Mouse (Mus musculus) heart, postnatal 4 days (tissue): ENCODE data around the gene Cyp26b1. TPM values are rescaled to one million over a fixed set of nuclear protein-coding genes. Genes with fewer than 3 reads are reported as not detected.

Experiments
- DNase-seq: peaks from one replicate; pipeline ENCODE4 v3.0.0; 2021
- total RNA-seq, 2 experiments: library from RNA; stranded (reverse); gene quantifications; 2 replicates each; pipeline ENCODE4 v1.2.3; 2021

Cyp26b1 gene
- total RNA-seq, 2 experiments from 2014 or later = 2.1 to 2.3 TPM

- no peak for DNase-seq
Observed at GRCm38 (mm10) chr6:84562948-84563347, 30.8 kb downstream of the Cyp26b1 start.

GRCm38 (mm10) chr6:84561171-84561570 lies 32.5 kb downstream of the Cyp26b1 start:
- no peak for DNase-seq

DNA sequence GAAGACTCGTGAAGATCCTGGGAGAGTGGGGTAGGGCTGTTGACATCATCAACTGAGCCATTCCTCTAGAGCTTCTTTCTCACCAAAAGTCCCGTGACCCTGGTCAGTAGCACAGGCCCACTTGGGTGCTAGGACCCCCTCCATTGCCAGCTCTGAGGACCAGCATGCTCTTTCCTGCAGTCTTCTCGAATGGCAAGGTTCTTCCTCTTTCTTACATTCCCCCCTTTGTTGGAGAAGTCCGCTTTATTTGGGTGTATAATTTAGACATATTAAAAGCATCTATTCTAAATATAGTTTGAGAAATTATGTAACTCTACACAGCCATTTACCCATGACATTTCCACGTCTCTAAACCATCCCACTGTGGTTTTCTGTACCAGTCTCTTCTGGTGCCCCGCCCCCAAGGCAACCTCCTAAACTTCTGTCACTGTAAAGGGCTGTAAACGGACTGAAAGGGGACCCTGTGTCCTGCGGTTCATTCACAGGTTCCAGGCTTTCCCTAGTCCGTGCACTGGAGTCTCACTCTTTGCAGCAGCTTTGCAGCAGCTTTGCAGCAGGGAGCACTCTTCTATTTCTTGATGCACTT lies 43.8 kb downstream of the Cyp26b1 start:
- no peak for DNase-seq

- DNase-seq = no peak
Observed at GRCm38 (mm10) chr6:84545428-84545827, 48.3 kb downstream of the Cyp26b1 start.

DNA sequence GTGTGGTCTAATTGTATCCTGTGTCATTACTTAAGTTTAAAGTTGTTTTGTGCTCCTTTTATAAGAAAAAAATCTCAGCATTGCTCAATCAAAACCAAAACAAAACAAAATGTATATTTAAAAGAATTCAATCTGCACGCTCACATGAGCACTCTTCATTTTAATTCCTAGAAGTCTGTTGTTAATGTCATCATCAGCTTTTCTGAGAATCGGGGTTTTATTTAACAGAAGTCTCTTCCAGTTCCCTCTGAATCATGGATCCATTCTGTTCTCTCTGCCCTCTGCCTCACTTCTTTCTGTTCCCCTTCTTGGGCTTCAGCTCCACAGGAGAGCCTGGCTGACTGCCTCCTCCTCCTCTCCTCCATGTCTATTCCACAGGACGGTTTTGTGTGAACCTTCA lies 49.3 kb downstream of the Cyp26b1 start:
- DNase-seq = no peak

DNA sequence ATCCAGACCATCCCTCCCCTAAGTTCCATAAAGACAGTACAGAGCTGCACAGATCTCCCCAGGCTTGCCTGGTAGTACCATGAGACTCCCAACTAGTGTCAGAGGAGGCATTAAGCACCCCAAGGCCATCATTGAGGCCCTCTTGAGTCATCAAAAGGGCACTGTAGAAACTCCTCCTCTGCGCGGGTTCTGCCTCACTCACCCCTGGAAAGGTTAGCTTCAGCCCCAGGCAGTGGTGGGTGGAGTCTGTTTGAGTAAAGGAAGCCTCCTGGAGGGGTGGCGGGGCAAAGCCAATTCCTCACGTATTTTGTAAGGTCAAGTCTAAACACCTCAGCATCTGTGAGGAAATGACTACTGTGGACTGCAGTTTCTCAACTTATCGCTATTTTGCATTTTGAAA lies 50.2 kb downstream of the Cyp26b1 start:
- DNase-seq = no peak

DNA sequence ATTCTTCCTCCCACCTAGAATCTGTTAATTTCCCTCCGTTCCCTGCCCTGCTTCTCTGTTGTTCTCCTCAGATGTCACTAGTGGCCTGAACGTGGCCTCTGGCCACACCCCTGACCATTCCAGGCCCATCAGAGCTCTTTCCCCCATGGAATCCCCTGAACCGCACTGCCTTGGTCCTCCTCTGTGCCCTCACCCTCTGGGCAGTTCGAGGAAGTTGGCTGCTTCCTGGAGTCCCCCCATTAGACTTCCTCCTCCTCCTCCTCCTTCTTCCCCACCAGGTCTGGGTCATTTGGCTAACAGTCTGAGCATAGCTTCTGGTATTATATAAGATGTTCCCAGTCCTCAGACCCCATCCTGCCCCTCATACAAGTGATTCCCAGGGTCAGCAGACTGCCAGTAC lies 53.8 kb downstream of the Cyp26b1 start:
- DNase-seq = no peak

DNA sequence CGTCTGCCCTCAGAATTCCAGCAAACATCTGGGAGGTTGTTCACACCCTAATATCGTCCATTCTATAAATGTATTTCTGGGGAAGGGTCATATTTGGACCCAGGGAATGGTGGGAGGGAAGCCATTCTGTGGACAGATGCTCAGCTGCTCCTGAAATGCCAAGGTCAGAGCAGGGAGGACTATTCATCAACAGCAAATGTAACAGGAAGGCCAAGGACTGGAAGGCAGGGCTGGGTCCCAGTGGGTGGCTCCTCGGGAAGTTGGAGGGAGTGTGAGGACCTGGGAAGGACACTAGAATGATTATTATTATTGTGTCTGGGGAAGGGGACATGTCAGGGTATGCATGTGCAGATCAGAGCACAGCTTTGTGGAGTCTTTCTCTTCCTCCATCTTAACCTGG lies 55.0 kb downstream of the Cyp26b1 start:
- no peak for DNase-seq

- DNase-seq = no peak
Observed at GRCm38 (mm10) chr6:84537611-84538197, 56.0 kb downstream of the Cyp26b1 start.

GRCm38 (mm10) chr6:84534944-84535343 lies 58.8 kb downstream of the Cyp26b1 start:
- DNase-seq = no peak

DNA sequence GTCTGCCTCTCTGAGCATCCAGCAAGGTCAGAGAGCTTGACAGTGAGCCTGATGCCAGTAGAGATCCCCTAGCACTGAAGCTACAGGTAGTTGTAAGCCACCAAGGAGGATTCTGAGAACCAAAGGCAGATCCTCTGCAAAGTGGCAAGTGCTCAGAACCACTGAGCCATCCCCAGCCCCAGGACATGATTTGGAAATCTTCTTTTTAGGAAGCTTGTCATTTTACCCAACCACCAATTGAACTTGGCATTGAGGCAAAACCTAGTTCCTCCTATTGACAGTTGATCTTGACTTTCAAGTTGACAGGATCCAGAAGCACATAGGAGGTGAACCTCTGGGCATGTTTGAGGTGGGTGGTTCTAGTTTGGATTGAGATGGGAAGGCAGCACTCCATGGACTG lies 63.8 kb downstream of the Cyp26b1 start:
- DNase-seq = no peak

DNA sequence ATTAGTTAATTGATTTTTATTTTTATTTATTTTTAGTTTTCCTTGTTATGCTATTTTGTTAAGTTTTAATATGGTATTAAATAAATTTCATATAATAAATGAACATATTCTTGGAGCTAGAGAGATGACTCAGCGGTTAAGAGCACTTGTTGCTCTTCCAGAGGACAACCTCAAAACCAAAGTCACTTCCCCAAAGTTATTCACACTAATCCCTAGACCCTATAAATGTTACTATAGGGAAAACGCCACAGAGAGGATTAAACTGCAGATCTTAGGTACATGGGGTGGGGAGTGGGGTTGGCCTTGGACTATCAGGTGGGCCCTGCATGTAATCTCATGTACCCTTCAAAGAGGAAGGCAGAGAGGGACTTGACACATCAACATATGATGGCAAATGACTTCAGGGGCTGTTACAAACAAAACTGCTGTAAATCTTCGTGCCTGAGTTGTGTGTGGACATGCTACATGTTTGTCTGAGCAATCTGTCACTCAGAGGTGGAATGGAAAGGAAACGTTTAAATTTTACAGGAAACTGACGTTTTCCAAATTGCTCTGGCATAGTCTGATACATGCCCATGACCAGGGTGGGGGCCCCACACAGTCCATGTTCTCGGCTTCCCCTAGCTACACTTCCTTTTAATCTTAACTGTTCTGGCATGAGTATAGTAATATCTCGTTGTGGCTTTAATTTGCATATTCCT lies 68.7 kb downstream of the Cyp26b1 start:
- no peak for DNase-seq
